Mouse (Mus musculus): ENCODE measurements around the gene Rad54l2.

GRCm38 (mm10) chr9:106729416-106729815 lies 59.6 kb downstream of the Rad54l2 start:
- TF ChIP-seq CTCF (IDR thresholded peaks at IDR 0.05) (no peak), EP300 (IDR thresholded peaks at IDR 0.05) (no peak)

Data from lung, postnatal 0 days (tissue).